ENCODE assay signal across 23 mouse cellular contexts in the genomic region with DNA sequence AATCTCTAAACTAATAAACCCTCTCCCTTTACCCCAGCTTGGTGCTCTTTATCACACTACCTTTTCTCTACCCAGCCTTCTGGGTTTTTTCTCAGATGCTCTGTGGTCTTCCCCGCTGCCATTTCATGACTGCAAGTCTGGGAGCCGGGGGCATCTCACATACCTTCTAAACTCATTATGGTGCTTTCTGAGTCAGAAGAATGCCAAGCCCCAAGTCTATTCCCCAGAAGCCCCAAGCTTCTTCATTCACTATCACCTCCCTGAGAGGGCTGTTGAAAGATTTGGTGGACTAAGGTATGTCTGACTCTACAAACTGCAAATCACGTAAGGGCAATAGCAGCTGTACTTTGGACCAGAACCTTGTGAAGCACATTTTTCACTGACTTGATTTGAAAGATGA. TPM values are rescaled to one million over a fixed set of nuclear protein-coding genes. Genes with fewer than 3 reads are reported as not detected.
DNase-seq lines count a peak whose midpoint lies in the region; ATAC-seq and TF ChIP-seq lines count a peak whose summit lies in the region.
"Had no signal": no experiment of that assay in that cellular context is flagged by ENCODE, and none has a peak within 500 bp of the region (broad histone marks: within the 10 kb centered on the region; RNA-seq: fewer than 3 reads in every experiment).

No protein-coding gene starts in this region.

- DNase-seq in heart, adult 11 months: peak; percentile 63
- no peak for DNase-seq in heart, adult 9 months (ENCODE audit: low spot score in 2 of 2)
- DNase-seq in heart, embryonic 10.5 days (ENCODE audit: low spot score): peak; percentile 61
- DNase-seq in heart, postnatal 10 days: no peak
- DNase-seq: adrenal gland, adult 2 months; adrenal gland, adult 8-10 months; adrenal gland, postnatal 10 days; adrenal gland, postnatal 14 days; adrenal gland, postnatal 25 days; adrenal gland, postnatal 36 days; B cell, adult 2 months; cerebellum, adult 11 months; cerebellum, adult 11-12 months had no signal

- no peak for TF ChIP-seq CTCF in intestine, postnatal 0 days (IDR thresholded peaks at IDR 0.05; ENCODE audit: low read depth)

- no peak overlapping the region for H3K9ac ChIP-seq in intestine, postnatal 0 days (ENCODE audit: low read depth, low read length)
- no peak overlapping the region for H3K9ac ChIP-seq in intestine, embryonic 15.5 days
- H3K9ac ChIP-seq in forebrain, embryonic 15.5 days (replicated peaks): no peak overlapping the region

- H3K79me2 ChIP-seq in macrophage (ENCODE audit: inconsistent target): peaks cover 57% of the 10 kb centered on the region

- H3K9me3 ChIP-seq in heart, embryonic 10.5 days: no peaks in the 10 kb centered on the region
- no peaks in the 10 kb centered on the region for H3K9me3 ChIP-seq in intestine, postnatal 0 days (ENCODE audit: control insufficient read depth)
- H3K9me3 ChIP-seq in intestine, embryonic 15.5 days: no peaks in the 10 kb centered on the region
- H3K9me3 ChIP-seq in forebrain, embryonic 15.5 days: no peaks in the 10 kb centered on the region
- H3K9me3 ChIP-seq: G1E had no signal

- H3K27ac ChIP-seq in heart, embryonic 10.5 days: no peak overlapping the region
- H3K27ac ChIP-seq in intestine, postnatal 0 days (ENCODE audit: low read depth, low read length): peak overlapping the region; percentile 42; the same call in 1 of the 2 replicates
- no peak overlapping the region for H3K27ac ChIP-seq in intestine, embryonic 15.5 days
- H3K27ac ChIP-seq in macrophage: peak overlapping the region; percentile 84
- H3K27ac ChIP-seq in forebrain, embryonic 15.5 days (replicated peaks): no peak overlapping the region

- ATAC-seq in intestine, postnatal 0 days: no peak
- ATAC-seq in intestine, embryonic 15.5 days: no peak
- no peak for ATAC-seq in forebrain, embryonic 15.5 days (replicated peaks)
- ATAC-seq: activated CD4-positive, CD25-positive, alpha-beta regulatory T cell, adult 4 months; CD4-positive, CD25-positive, alpha-beta regulatory T cell, adult 4 months; Patski had no signal

- intact Hi-C loops in heart, postnatal 10 days (cut with DNase I): loop anchor here (5.0 kb wide), 1 partner anchor 60 kb away; a partner anchor contains a TSS

- H3K4me2 ChIP-seq in intestine, postnatal 0 days (replicated peaks; ENCODE audit: low read depth): no peak overlapping the region; the same call in 1 of the 2 replicates
- H3K4me2 ChIP-seq in intestine, embryonic 15.5 days (replicated peaks): no peak overlapping the region
- H3K4me2 ChIP-seq in forebrain, embryonic 15.5 days (replicated peaks): no peak overlapping the region

- H3K4me1 ChIP-seq in heart, embryonic 10.5 days: peaks cover 3% of the 10 kb centered on the region
- peaks cover 8% of the 10 kb centered on the region; the same call in 1 of the 2 replicates for H3K4me1 ChIP-seq in intestine, postnatal 0 days (replicated peaks; ENCODE audit: control insufficient read depth, insufficient read depth, low read length)
- H3K4me1 ChIP-seq in intestine, embryonic 15.5 days (replicated peaks): 0 out of 2 replicates have a peak, but pooled peaks cover 4% of the 10 kb centered on the region
- peaks cover 5% of the 10 kb centered on the region for H3K4me1 ChIP-seq in forebrain, embryonic 15.5 days

- no peaks in the 10 kb centered on the region for H3K27me3 ChIP-seq in heart, embryonic 10.5 days (ENCODE audit: insufficient read depth, poor library complexity, severe bottlenecking)
- no peaks in the 10 kb centered on the region for H3K27me3 ChIP-seq in intestine, postnatal 0 days (replicated peaks; ENCODE audit: control insufficient read depth, insufficient read depth, low read length)
- no peaks in the 10 kb centered on the region for H3K27me3 ChIP-seq in intestine, embryonic 15.5 days (replicated peaks)
- no peaks in the 10 kb centered on the region for H3K27me3 ChIP-seq in forebrain, embryonic 15.5 days
- H3K27me3 ChIP-seq: CH12.LX, Patski had no signal

- WGBS in heart, embryonic 10.5 days: 89% methylated on average over 3 of the region's 3 CpGs
- WGBS in intestine, postnatal 0 days: 78% methylated on average over 3 of the region's 3 CpGs
- WGBS in intestine, embryonic 15.5 days: 85% methylated on average over 3 of the region's 3 CpGs
- WGBS in macrophage (ENCODE audit: missing documents): 88% methylated on average over 2 of the region's 3 CpGs
- WGBS in forebrain, embryonic 15.5 days: 93% methylated on average over 3 of the region's 3 CpGs

- no peak overlapping the region for H3K4me3 ChIP-seq in heart, embryonic 10.5 days
- no peak overlapping the region for H3K4me3 ChIP-seq in intestine, postnatal 0 days (ENCODE audit: low read depth, low read length)
- H3K4me3 ChIP-seq in intestine, embryonic 15.5 days (replicated peaks): no peak overlapping the region
- H3K4me3 ChIP-seq in macrophage (ENCODE audit: inconsistent target): no peak overlapping the region
- no peak overlapping the region for H3K4me3 ChIP-seq in forebrain, embryonic 15.5 days

- H3K36me3 ChIP-seq in heart, embryonic 10.5 days: peaks cover 25% of the 10 kb centered on the region; the same call in 1 of the 2 replicates
- peaks cover 29% of the 10 kb centered on the region for H3K36me3 ChIP-seq in intestine, postnatal 0 days (ENCODE audit: control insufficient read depth, insufficient read depth)
- H3K36me3 ChIP-seq in intestine, embryonic 15.5 days: 0 out of 2 replicates have a peak, but pooled peaks cover 8% of the 10 kb centered on the region
- peaks cover 32% of the 10 kb centered on the region; the same call in 1 of the 2 replicates for H3K36me3 ChIP-seq in macrophage (ENCODE audit: inconsistent target)
- no peaks in the 10 kb centered on the region for H3K36me3 ChIP-seq in forebrain, embryonic 15.5 days

RNA-seq across cellular contexts. Expression of a gene that starts 3.4 kb away (rescaled TPM):
- 4.6 and 6.2 TPM in 2 replicates for polyA plus RNA-seq in heart, embryonic 10.5 days (2016; fragmentation: Nextera tagmentation; extraction: Ambion mirVana)
- total RNA-seq in heart, postnatal 10 days (2021): 10 to 100 TPM; 10.9 to 11.6 TPM
- polyA plus RNA-seq in intestine, postnatal 0 days (2015; fragmentation: Nextera tagmentation; extraction: Ambion mirVana): 23.7 and 23.8 TPM in 2 replicates
- polyA plus RNA-seq in intestine, embryonic 15.5 days (2015; fragmentation: Nextera tagmentation; extraction: Ambion mirVana): 10.4 and 13.3 TPM in 2 replicates
- 100 to 1,000 TPM in 25 of 26 experiments, 10 to 100 TPM in 1; 88.0 to 637 (median 395) TPM for total RNA-seq in macrophage (2018; cell fraction: chromatin; rRNA removed)
- total RNA-seq in macrophage (2018; cell fraction: cytosol; rRNA removed): 100 to 1,000 TPM in 21 of 26 experiments, 10 to 100 TPM in 5; 72.3 to 155 (median 121) TPM
- total RNA-seq in macrophage (2018; cell fraction: nucleus; rRNA removed): 100 to 1,000 TPM in 24 of 26 experiments, 10 to 100 TPM in 2; 66.3 to 383 (median 272) TPM
- 54.3 to 116 TPM (median 85.4 TPM) in 3 replicates for polyA plus RNA-seq in macrophage (2018)
- polyA plus RNA-seq in forebrain, embryonic 15.5 days (2015; fragmentation: Nextera tagmentation; extraction: Ambion mirVana): 1.6 and 1.7 TPM in 2 replicates

RNA-seq across cellular contexts. Expression of a gene that starts 30.3 kb away (rescaled TPM):
- 0.19 TPM in 1 of 2 replicates, not detected in the other for polyA plus RNA-seq in heart, embryonic 10.5 days (2016; fragmentation: Nextera tagmentation; extraction: Ambion mirVana)
- total RNA-seq in heart, postnatal 10 days (2021): 1 to 10 TPM; 5.7 to 5.9 TPM
- polyA plus RNA-seq in intestine, postnatal 0 days (2015; fragmentation: Nextera tagmentation; extraction: Ambion mirVana): 0.09 and 0.17 TPM in 2 replicates
- 0.23 and 0.29 TPM in 2 replicates for polyA plus RNA-seq in intestine, embryonic 15.5 days (2015; fragmentation: Nextera tagmentation; extraction: Ambion mirVana)
- total RNA-seq in macrophage (2018; cell fraction: chromatin; rRNA removed): 1 to 10 TPM in 2 of 26 experiments, under 1 TPM in 15, not detected in 9; 0.13 to 1.2 (median 0.41) TPM
- total RNA-seq in macrophage (2018; cell fraction: cytosol; rRNA removed): under 1 TPM in 23 of 26 experiments, not detected in 3; 0.03 to 0.32 (median 0.09) TPM
- total RNA-seq in macrophage (2018; cell fraction: nucleus; rRNA removed): 1 to 10 TPM in 1 of 26 experiments, under 1 TPM in 20, not detected in 5; 0.09 to 2.2 (median 0.29) TPM
- polyA plus RNA-seq in macrophage (2018): 0.10 to 0.34 TPM in 2 of 3 replicates, not detected in the other
- 0.18 and 0.27 TPM in 2 replicates for polyA plus RNA-seq in forebrain, embryonic 15.5 days (2015; fragmentation: Nextera tagmentation; extraction: Ambion mirVana)
- total RNA-seq: CH12.LX, MEL had no signal
- polyA plus RNA-seq: G1E had no signal

RNA-seq across cellular contexts. Expression of a gene that starts 57.7 kb away (rescaled TPM):
- 132 and 145 TPM in 2 replicates for polyA plus RNA-seq in heart, embryonic 10.5 days (2016; fragmentation: Nextera tagmentation; extraction: Ambion mirVana)
- 10 to 100 TPM; 59.5 to 66.3 TPM for total RNA-seq in heart, postnatal 10 days (2021)
- polyA plus RNA-seq in intestine, postnatal 0 days (2015; fragmentation: Nextera tagmentation; extraction: Ambion mirVana): 56.8 and 57.8 TPM in 2 replicates
- polyA plus RNA-seq in intestine, embryonic 15.5 days (2015; fragmentation: Nextera tagmentation; extraction: Ambion mirVana): 134 and 136 TPM in 2 replicates
- 10 to 100 TPM in 24 of 26 experiments, 1 to 10 TPM in 2; 7.4 to 46.8 (median 26.2) TPM for total RNA-seq in macrophage (2018; cell fraction: chromatin; rRNA removed)
- total RNA-seq in macrophage (2018; cell fraction: cytosol; rRNA removed): 10 to 100 TPM; 30.9 to 54.7 (median 37.9) TPM
- total RNA-seq in macrophage (2018; cell fraction: nucleus; rRNA removed): 10 to 100 TPM in 24 of 26 experiments, 1 to 10 TPM in 2; 9.4 to 31.7 (median 18.9) TPM
- 56.9 to 68.6 TPM (median 67.4 TPM) in 3 replicates for polyA plus RNA-seq in macrophage (2018)
- polyA plus RNA-seq in forebrain, embryonic 15.5 days (2015; fragmentation: Nextera tagmentation; extraction: Ambion mirVana): 145 and 150 TPM in 2 replicates

RNA-seq across cellular contexts. Expression of a gene that starts 57.8 kb away (rescaled TPM):
- polyA plus RNA-seq in heart, embryonic 10.5 days (2016; fragmentation: Nextera tagmentation; extraction: Ambion mirVana): 220 and 306 TPM in 2 replicates
- total RNA-seq in heart, postnatal 10 days (2021): 10 to 100 TPM; 39.5 to 43.4 TPM
- 71.0 and 74.1 TPM in 2 replicates for polyA plus RNA-seq in intestine, postnatal 0 days (2015; fragmentation: Nextera tagmentation; extraction: Ambion mirVana)
- 236 and 265 TPM in 2 replicates for polyA plus RNA-seq in intestine, embryonic 15.5 days (2015; fragmentation: Nextera tagmentation; extraction: Ambion mirVana)
- 10 to 100 TPM in 1 of 26 experiments, 1 to 10 TPM in 25; 1.3 to 13.7 (median 4.0) TPM for total RNA-seq in macrophage (2018; cell fraction: chromatin; rRNA removed)
- 10 to 100 TPM; 14.0 to 29.3 (median 21.1) TPM for total RNA-seq in macrophage (2018; cell fraction: cytosol; rRNA removed)
- 10 to 100 TPM in 5 of 26 experiments, 1 to 10 TPM in 21; 3.2 to 20.0 (median 6.8) TPM for total RNA-seq in macrophage (2018; cell fraction: nucleus; rRNA removed)
- polyA plus RNA-seq in macrophage (2018): 33.4 to 83.1 TPM (median 37.9 TPM) in 3 replicates
- polyA plus RNA-seq in forebrain, embryonic 15.5 days (2015; fragmentation: Nextera tagmentation; extraction: Ambion mirVana): 286 and 308 TPM in 2 replicates

RNA-seq across cellular contexts. Expression of a gene that starts 59.3 kb away (rescaled TPM):
- polyA plus RNA-seq in heart, embryonic 10.5 days (2016; fragmentation: Nextera tagmentation; extraction: Ambion mirVana): 46.1 and 50.0 TPM in 2 replicates
- 10 to 100 TPM; 18.7 to 20.0 TPM for total RNA-seq in heart, postnatal 10 days (2021)
- 35.4 and 36.7 TPM in 2 replicates for polyA plus RNA-seq in intestine, postnatal 0 days (2015; fragmentation: Nextera tagmentation; extraction: Ambion mirVana)
- 57.1 and 59.2 TPM in 2 replicates for polyA plus RNA-seq in intestine, embryonic 15.5 days (2015; fragmentation: Nextera tagmentation; extraction: Ambion mirVana)
- 100 to 1,000 TPM in 13 of 26 experiments, 10 to 100 TPM in 13; 24.1 to 199 (median 102) TPM for total RNA-seq in macrophage (2018; cell fraction: chromatin; rRNA removed)
- 10 to 100 TPM; 18.8 to 41.9 (median 32.9) TPM for total RNA-seq in macrophage (2018; cell fraction: cytosol; rRNA removed)
- total RNA-seq in macrophage (2018; cell fraction: nucleus; rRNA removed): 100 to 1,000 TPM in 3 of 26 experiments, 10 to 100 TPM in 23; 23.9 to 146 (median 52.6) TPM
- 34.4 to 55.8 TPM (median 53.8 TPM) in 3 replicates for polyA plus RNA-seq in macrophage (2018)
- 51.6 and 59.1 TPM in 2 replicates for polyA plus RNA-seq in forebrain, embryonic 15.5 days (2015; fragmentation: Nextera tagmentation; extraction: Ambion mirVana)

Comparison
In these comparisons a context has a peak if more than half of its experiments do, and no peak if none do; other contexts are left out.
1. DNase-seq: peak in heart, adult 11 months (single experiment) and heart, embryonic 10.5 days (single experiment); none in heart, adult 9 months (0 of 2) and heart, postnatal 10 days (0 of 2).
2. H3K27ac ChIP-seq: peak in intestine, postnatal 0 days (single experiment) and macrophage (single experiment); none in heart, embryonic 10.5 days (single experiment), intestine, embryonic 15.5 days (single experiment) and forebrain, embryonic 15.5 days (single experiment).